Mouse (Mus musculus): ENCODE data around the gene Hes5. TPM values are rescaled to one million over a fixed set of nuclear protein-coding genes. Genes with fewer than 3 reads are reported as not detected.

Gene Hes5
- polyA plus RNA-seq, 1 experiment from 2014 or later: 0.49 TPM

- Histone ChIP-seq H3K4me1 (replicated peaks) (peaks cover 10% of the 10 kb centered on the region), H3K36me3 (no peaks in the 10 kb centered on the region), H3K9ac (peak overlapping the region; percentile 12; the same call in 1 of the 2 replicates), H3K27me3 (peaks cover 3% of the 10 kb centered on the region; the same call in 1 of the 2 replicates), H3K9me3 (replicated peaks) (no peaks in the 10 kb centered on the region), H3K4me3 (peak overlapping the region; percentile 31), H3K27ac (peak overlapping the region; percentile 52), H3K4me2 (peak overlapping the region; percentile 53)
- 35% methylated on average over 5 of the region's 5 CpGs for WGBS
- no peak for ATAC-seq (replicated peaks; ENCODE audit: insufficient number of reproducible peaks, insufficient read depth, low FRiP score, low read depth)
Observed at GRCm38 (mm10) chr4:154927899-154928337, 32.8 kb upstream of the Hes5 start.

- Histone ChIP-seq H3K27ac (peak within 1 kb of the TSS; percentile 52), H3K36me3 (no peaks in the 10 kb centered on the region), H3K9me3 (replicated peaks) (no peaks in the 10 kb centered on the region), H3K4me3 (peak within 1 kb of the TSS; percentile 31), H3K4me2 (peak within 1 kb of the TSS; percentile 53), H3K4me1 (replicated peaks) (peaks cover 10% of the 10 kb centered on the region), H3K9ac (peak within 1 kb of the TSS; percentile 12; the same call in 1 of the 2 replicates), H3K27me3 (peaks cover 3% of the 10 kb centered on the region)
- ATAC-seq (replicated peaks; ENCODE audit: insufficient number of reproducible peaks, insufficient read depth, low FRiP score, low read depth): no peak
- 23% methylated on average over 12 of the region's 12 CpGs for WGBS
Observed at GRCm38 (mm10) chr4:154928395-154929087, 32.2 kb upstream of the Hes5 start, which contains the start of gene Tnfrsf14. Gene Tnfrsf14, minus strand, starts transcription at chr4:154928563.

- Histone ChIP-seq H3K27me3 (peaks cover 9% of the 10 kb centered on the region), H3K9me3 (replicated peaks) (no peaks in the 10 kb centered on the region), H3K27ac (no peak overlapping the region), H3K9ac (no peak overlapping the region), H3K4me2 (no peak overlapping the region), H3K4me1 (replicated peaks) (peaks cover 10% of the 10 kb centered on the region), H3K4me3 (no peak overlapping the region), H3K36me3 (no peaks in the 10 kb centered on the region)
- whole genome bisulfite sequencing: 74% methylated on average over 12 of the region's 12 CpGs
- no peak for ATAC-seq (replicated peaks; ENCODE audit: insufficient number of reproducible peaks, insufficient read depth, low FRiP score, low read depth)
Observed at GRCm38 (mm10) chr4:154929088-154929660, 31.5 kb upstream of the Hes5 start.

DNA sequence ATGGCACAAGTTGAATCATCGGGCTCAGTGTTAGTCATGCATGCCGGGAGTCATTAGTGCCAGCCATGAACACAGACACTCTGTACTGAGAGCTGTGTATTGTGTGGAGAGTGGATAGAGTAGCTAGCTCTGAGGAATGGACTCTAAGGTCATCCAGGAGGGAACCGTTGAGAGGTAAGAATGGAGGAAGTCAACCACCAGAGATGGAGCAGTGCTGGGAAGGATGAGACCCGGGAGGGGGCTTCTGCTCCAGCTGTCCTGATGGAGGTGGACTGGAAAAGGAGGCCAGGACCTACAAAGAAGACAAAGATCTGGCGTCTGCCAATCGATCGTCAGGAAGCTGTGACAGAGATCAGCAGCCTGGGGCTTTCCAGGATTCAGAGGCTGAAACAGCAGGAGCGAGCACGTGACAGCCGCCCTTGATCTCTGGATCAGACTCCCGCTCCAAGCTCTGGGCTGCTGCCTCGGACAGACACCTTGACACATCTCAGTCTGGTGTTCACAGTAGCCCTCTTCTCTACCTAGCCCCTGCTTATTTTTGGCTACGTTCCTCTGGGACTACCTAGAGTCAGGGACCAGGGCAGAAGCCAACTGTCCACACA lies 27.3 kb upstream of the Hes5 start:
- H3K36me3 ChIP-seq: no peaks in the 10 kb centered on the region
- H3K9me3 ChIP-seq (replicated peaks): no peaks in the 10 kb centered on the region
- H3K4me2 ChIP-seq: no peak overlapping the region
- WGBS: 43% methylated on average over 13 of the region's 13 CpGs
- H3K27ac ChIP-seq: no peak overlapping the region
- H3K4me1 ChIP-seq (replicated peaks): no peaks in the 10 kb centered on the region; the same call in 1 of the 2 replicates
- peaks cover 10% of the 10 kb centered on the region for H3K27me3 ChIP-seq
- ATAC-seq (replicated peaks; ENCODE audit: insufficient number of reproducible peaks, insufficient read depth, low FRiP score, low read depth): no peak
- H3K9ac ChIP-seq: no peak overlapping the region
- no peak overlapping the region for H3K4me3 ChIP-seq

- no peak overlapping the region for H3K9ac ChIP-seq
- H3K27ac ChIP-seq: no peak overlapping the region
- H3K4me1 ChIP-seq (replicated peaks): no peaks in the 10 kb centered on the region
- H3K4me3 ChIP-seq: no peak overlapping the region
- no peak overlapping the region for H3K4me2 ChIP-seq
- 79% methylated on average over 2 of the region's 2 CpGs for WGBS
- ATAC-seq (replicated peaks; ENCODE audit: insufficient number of reproducible peaks, insufficient read depth, low FRiP score, low read depth): no peak
- peaks cover 10% of the 10 kb centered on the region for H3K27me3 ChIP-seq
- no peaks in the 10 kb centered on the region for H3K9me3 ChIP-seq (replicated peaks)
- H3K36me3 ChIP-seq: no peaks in the 10 kb centered on the region
Observed at GRCm38 (mm10) chr4:154934800-154935199, 25.9 kb upstream of the Hes5 start.

DNA sequence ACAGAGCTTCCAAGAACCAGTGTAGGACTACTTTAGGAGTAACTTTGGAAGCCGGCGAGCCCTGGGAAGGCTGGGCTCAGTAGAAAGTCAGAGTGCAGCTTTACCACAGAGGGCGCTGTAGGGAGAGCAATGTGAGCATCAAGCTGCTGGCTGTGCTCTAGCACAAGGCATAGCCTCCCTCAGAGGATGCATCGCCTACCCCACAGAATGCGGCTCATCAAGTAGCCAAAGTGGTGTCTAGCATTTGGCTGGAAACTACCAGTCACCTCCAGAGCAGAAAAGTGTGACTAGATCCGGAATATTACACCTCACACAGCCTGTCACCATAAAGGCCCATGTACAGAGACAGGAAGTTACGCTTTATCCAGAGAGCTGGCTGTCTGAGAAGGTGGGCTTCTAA lies 24.9 kb upstream of the Hes5 start:
- H3K4me3 ChIP-seq: no peak overlapping the region
- H3K9me3 ChIP-seq (replicated peaks): no peaks in the 10 kb centered on the region
- 76% methylated on average over 7 of the region's 7 CpGs for WGBS
- H3K9ac ChIP-seq: no peak overlapping the region
- no peak overlapping the region for H3K4me2 ChIP-seq
- no peaks in the 10 kb centered on the region for H3K36me3 ChIP-seq
- peaks cover 10% of the 10 kb centered on the region for H3K27me3 ChIP-seq
- H3K4me1 ChIP-seq (replicated peaks): no peaks in the 10 kb centered on the region
- ATAC-seq (replicated peaks; ENCODE audit: insufficient number of reproducible peaks, insufficient read depth, low FRiP score, low read depth): no peak
- H3K27ac ChIP-seq: no peak overlapping the region

DNA sequence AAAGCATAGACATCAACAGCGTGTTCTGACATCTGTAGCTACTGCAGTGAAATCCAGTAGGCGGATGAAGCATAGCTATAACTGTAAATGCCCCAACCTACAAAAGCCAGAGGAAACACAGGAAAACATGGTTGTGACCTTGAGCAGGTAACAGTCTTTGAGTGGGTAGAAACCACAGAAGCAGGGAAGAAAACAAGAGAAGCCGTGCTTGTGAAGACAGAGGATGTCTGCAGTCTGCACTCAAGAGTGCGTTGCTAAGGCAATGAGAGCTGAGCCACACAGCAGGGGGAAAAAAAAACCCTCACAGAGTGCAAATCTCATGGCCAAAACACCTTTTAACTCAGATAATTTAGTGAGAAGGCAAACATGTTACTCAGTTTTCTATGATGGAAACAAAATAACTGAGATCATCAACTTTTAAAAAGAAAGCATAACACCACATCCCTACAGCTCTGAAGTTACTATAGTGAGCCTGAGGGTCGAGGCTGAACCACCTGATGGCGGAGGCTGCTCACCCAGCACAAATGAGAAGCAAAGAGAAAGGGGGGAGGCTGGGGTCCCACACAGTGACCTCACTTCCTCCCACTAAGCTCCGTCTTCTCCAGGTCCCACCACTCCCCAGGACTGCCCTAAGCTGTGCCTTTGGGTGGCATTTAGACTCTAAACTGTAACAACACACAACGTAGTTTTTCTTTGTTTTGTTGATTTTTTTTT lies 24.0 kb upstream of the Hes5 start:
- Histone ChIP-seq H3K27ac (no peak overlapping the region), H3K36me3 (no peaks in the 10 kb centered on the region), H3K27me3 (peaks cover 10% of the 10 kb centered on the region), H3K9ac (no peak overlapping the region), H3K4me3 (no peak overlapping the region), H3K4me2 (no peak overlapping the region), H3K4me1 (replicated peaks) (no peaks in the 10 kb centered on the region), H3K9me3 (replicated peaks) (no peaks in the 10 kb centered on the region)
- ATAC-seq (replicated peaks; ENCODE audit: insufficient number of reproducible peaks, insufficient read depth, low FRiP score, low read depth): no peak
- WGBS: 57% methylated on average over 8 of the region's 8 CpGs

DNA sequence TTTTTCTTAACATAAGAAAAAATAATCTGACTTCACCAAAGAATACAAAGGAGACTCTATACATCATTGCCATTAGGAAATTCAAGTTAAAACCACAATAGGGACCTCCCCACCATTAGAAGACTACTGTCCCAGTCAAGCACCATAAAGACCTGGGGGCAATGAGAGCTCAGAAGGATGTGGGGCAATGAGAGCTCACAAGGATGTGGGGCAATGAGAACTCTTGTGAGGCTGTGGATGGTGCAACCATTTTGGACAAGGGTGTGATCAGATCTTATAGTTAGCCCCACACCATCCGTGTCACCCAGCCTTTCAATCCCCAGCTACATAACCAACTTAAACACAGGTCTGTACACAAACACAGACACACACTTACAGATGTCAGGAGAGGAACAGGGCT lies 23.0 kb upstream of the Hes5 start:
- Histone ChIP-seq H3K9ac (no peak overlapping the region), H3K4me3 (no peak overlapping the region), H3K4me1 (replicated peaks) (no peaks in the 10 kb centered on the region), H3K9me3 (replicated peaks) (no peaks in the 10 kb centered on the region), H3K36me3 (no peaks in the 10 kb centered on the region), H3K27ac (no peak overlapping the region), H3K27me3 (peaks cover 6% of the 10 kb centered on the region), H3K4me2 (no peak overlapping the region)
- ATAC-seq (replicated peaks; ENCODE audit: insufficient number of reproducible peaks, insufficient read depth, low FRiP score, low read depth): no peak
- 85% methylated on average over 1 of the region's 1 CpGs for WGBS

DNA sequence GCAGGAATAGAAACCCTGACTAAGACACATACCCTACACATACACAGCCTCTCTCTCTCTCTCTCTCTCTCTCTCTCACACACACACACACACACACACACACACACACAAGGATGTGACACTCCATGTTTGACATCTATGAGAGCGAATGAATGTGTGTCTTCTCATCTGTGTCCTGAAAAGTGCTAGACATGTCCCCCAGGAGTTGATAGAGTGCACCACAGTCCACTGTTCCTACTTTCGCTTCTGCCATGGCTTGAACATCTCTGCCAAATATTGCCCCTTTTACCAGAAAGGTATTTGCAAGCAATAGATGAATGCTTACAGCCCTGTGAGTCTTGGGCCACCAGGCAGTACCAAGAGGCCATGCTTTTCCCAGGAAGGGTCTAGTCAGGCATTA lies 20.6 kb upstream of the Hes5 start:
- Histone ChIP-seq H3K4me2 (no peak overlapping the region), H3K4me3 (no peak overlapping the region), H3K27ac (no peak overlapping the region), H3K4me1 (replicated peaks) (no peaks in the 10 kb centered on the region), H3K36me3 (no peaks in the 10 kb centered on the region), H3K27me3 (peaks cover 2% of the 10 kb centered on the region), H3K9ac (no peak overlapping the region), H3K9me3 (replicated peaks) (no peaks in the 10 kb centered on the region)
- 77% methylated on average over 2 of the region's 2 CpGs for WGBS
- ATAC-seq (replicated peaks; ENCODE audit: insufficient number of reproducible peaks, insufficient read depth, low FRiP score, low read depth): no peak

DNA sequence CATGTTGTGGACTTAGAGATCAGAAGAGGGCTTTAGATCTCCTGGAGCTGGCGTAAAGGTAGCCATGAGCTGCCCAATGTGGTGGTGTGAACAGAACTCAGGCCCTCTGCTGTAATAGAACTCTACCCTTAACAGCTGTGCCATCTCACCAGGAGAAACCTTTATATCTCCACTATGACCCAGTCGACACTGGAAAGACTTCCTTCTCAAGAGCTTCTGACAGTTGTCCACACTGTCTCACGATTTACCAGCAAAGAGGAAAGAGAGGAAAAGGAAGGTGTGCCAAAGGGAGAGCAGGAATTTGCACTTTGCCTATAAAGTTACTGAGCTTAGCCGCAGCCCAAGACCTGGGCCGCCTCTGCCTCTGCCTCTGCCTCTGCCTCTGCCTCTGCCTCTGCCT lies 18.9 kb upstream of the Hes5 start:
- Histone ChIP-seq H3K36me3 (no peaks in the 10 kb centered on the region), H3K9me3 (replicated peaks) (no peaks in the 10 kb centered on the region), H3K9ac (no peak overlapping the region), H3K27me3 (peaks cover 4% of the 10 kb centered on the region), H3K27ac (no peak overlapping the region), H3K4me3 (no peak overlapping the region), H3K4me2 (no peak overlapping the region), H3K4me1 (replicated peaks) (peaks cover 6% of the 10 kb centered on the region)
- no peak for ATAC-seq (replicated peaks; ENCODE audit: insufficient number of reproducible peaks, insufficient read depth, low FRiP score, low read depth)
- WGBS: 82% methylated on average over 5 of the region's 5 CpGs

GRCm38 (mm10) chr4:154942632-154943322 lies 17.9 kb upstream of the Hes5 start:
- H3K9me3 ChIP-seq (replicated peaks): no peaks in the 10 kb centered on the region
- no peak overlapping the region for H3K4me2 ChIP-seq
- H3K4me1 ChIP-seq (replicated peaks): peaks cover 6% of the 10 kb centered on the region
- H3K27me3 ChIP-seq: peaks cover 4% of the 10 kb centered on the region
- no peak overlapping the region for H3K27ac ChIP-seq
- H3K36me3 ChIP-seq: no peaks in the 10 kb centered on the region
- H3K4me3 ChIP-seq: no peak overlapping the region
- 76% methylated on average over 10 of the region's 10 CpGs for whole genome bisulfite sequencing
- no peak overlapping the region for H3K9ac ChIP-seq
- ATAC-seq (replicated peaks; ENCODE audit: insufficient number of reproducible peaks, insufficient read depth, low FRiP score, low read depth): no peak
